Comparison of ENCODE assay signal across 8 mouse cellular contexts in genomic region chr17:73174083-73174562, GRCm38 (mm10).
DNase-seq lines count a peak whose midpoint lies in the region; ATAC-seq lines count a peak whose summit lies in the region.

No protein-coding gene starts in this region.

- ATAC-seq in midbrain, embryonic 14.5 days (ENCODE audit: low FRiP score, low TSS enrichment): no peak
- no peak; the same call in 1 of the 2 replicates for ATAC-seq in midbrain, embryonic 15.5 days (replicated peaks)
- peak; percentile 28; the same call in 1 of the 2 replicates for ATAC-seq in forebrain, embryonic 16.5 days
- peak; percentile 85 for ATAC-seq in hindbrain, embryonic 16.5 days
- no peak for ATAC-seq in liver, embryonic 13.5 days (ENCODE audit: low read depth)
- peak; percentile 90 for ATAC-seq in neutrophil, adult 5-6 weeks (ENCODE audit: extremely low read depth, insufficient number of reproducible peaks, low FRiP score, poor library complexity, severe bottlenecking)

- H3K4me1 ChIP-seq in midbrain, embryonic 14.5 days (ENCODE audit: control insufficient read depth, insufficient read depth, low read length): no peaks in the 10 kb centered on the region
- no peaks in the 10 kb centered on the region for H3K4me1 ChIP-seq in midbrain, embryonic 15.5 days
- H3K4me1 ChIP-seq in forebrain, embryonic 16.5 days (replicated peaks; ENCODE audit: control insufficient read depth, insufficient read depth, low read length): no peaks in the 10 kb centered on the region
- no peaks in the 10 kb centered on the region for H3K4me1 ChIP-seq in hindbrain, embryonic 16.5 days (ENCODE audit: control insufficient read depth, insufficient read depth, low read depth, low read length)
- no peaks in the 10 kb centered on the region for H3K4me1 ChIP-seq in liver, embryonic 13.5 days (replicated peaks)

- 71% methylated on average over 5 of the region's 5 CpGs for WGBS in midbrain, embryonic 14.5 days
- WGBS in midbrain, embryonic 15.5 days: 67% methylated on average over 5 of the region's 5 CpGs
- WGBS in forebrain, embryonic 16.5 days: 42% methylated on average over 5 of the region's 5 CpGs
- WGBS in hindbrain, embryonic 16.5 days: 66% methylated on average over 5 of the region's 5 CpGs
- 54% methylated on average over 5 of the region's 5 CpGs for WGBS in liver, embryonic 13.5 days (ENCODE audit: insufficient replicate concordance)

- H3K9ac ChIP-seq in midbrain, embryonic 14.5 days (replicated peaks; ENCODE audit: low read length): no peak overlapping the region
- no peak overlapping the region for H3K9ac ChIP-seq in midbrain, embryonic 15.5 days
- no peak overlapping the region for H3K9ac ChIP-seq in forebrain, embryonic 16.5 days (replicated peaks; ENCODE audit: low read depth, low read length)
- H3K9ac ChIP-seq in hindbrain, embryonic 16.5 days (ENCODE audit: low read depth, low read length): no peak overlapping the region
- H3K9ac ChIP-seq in liver, embryonic 13.5 days: no peak overlapping the region

- peaks cover 7% of the 10 kb centered on the region for H3K36me3 ChIP-seq in midbrain, embryonic 14.5 days (ENCODE audit: control insufficient read depth, insufficient read depth, low read length)
- H3K36me3 ChIP-seq in midbrain, embryonic 15.5 days (replicated peaks): no peaks in the 10 kb centered on the region
- no peaks in the 10 kb centered on the region for H3K36me3 ChIP-seq in forebrain, embryonic 16.5 days (ENCODE audit: control insufficient read depth, insufficient read depth)
- peaks cover 2% of the 10 kb centered on the region; the same call in 1 of the 2 replicates for H3K36me3 ChIP-seq in hindbrain, embryonic 16.5 days (ENCODE audit: control insufficient read depth, insufficient read depth, low read length)
- no peaks in the 10 kb centered on the region for H3K36me3 ChIP-seq in liver, embryonic 13.5 days

- peak; percentile 58 for DNase-seq in midbrain, embryonic 14.5 days
- DNase-seq in adrenal gland, adult 2 months: peak; percentile 63
- peak; percentile 18 for DNase-seq in liver, embryonic 13.5 days
- DNase-seq in thymus, postnatal 25 days: peak; percentile 76

- no peaks in the 10 kb centered on the region for H3K9me3 ChIP-seq in midbrain, embryonic 14.5 days (ENCODE audit: control insufficient read depth, low read length)
- no peaks in the 10 kb centered on the region for H3K9me3 ChIP-seq in midbrain, embryonic 15.5 days
- no peaks in the 10 kb centered on the region for H3K9me3 ChIP-seq in forebrain, embryonic 16.5 days (ENCODE audit: control insufficient read depth, low read length)
- no peaks in the 10 kb centered on the region for H3K9me3 ChIP-seq in hindbrain, embryonic 16.5 days (ENCODE audit: control insufficient read depth, low read length)
- no peaks in the 10 kb centered on the region for H3K9me3 ChIP-seq in liver, embryonic 13.5 days (replicated peaks)

- H3K4me3 ChIP-seq in midbrain, embryonic 14.5 days (replicated peaks; ENCODE audit: low read depth, low read length): no peak overlapping the region
- no peak overlapping the region for H3K4me3 ChIP-seq in midbrain, embryonic 15.5 days
- H3K4me3 ChIP-seq in forebrain, embryonic 16.5 days (replicated peaks; ENCODE audit: low read length): no peak overlapping the region
- no peak overlapping the region for H3K4me3 ChIP-seq in hindbrain, embryonic 16.5 days (ENCODE audit: low read length)
- H3K4me3 ChIP-seq in liver, embryonic 13.5 days (replicated peaks): no peak overlapping the region

- H3K27ac ChIP-seq in midbrain, embryonic 14.5 days (replicated peaks; ENCODE audit: low read depth, low read length): no peak overlapping the region
- no peak overlapping the region for H3K27ac ChIP-seq in midbrain, embryonic 15.5 days
- H3K27ac ChIP-seq in forebrain, embryonic 16.5 days (ENCODE audit: low read length): no peak overlapping the region
- no peak overlapping the region for H3K27ac ChIP-seq in hindbrain, embryonic 16.5 days (ENCODE audit: low read depth, low read length)
- H3K27ac ChIP-seq in liver, embryonic 13.5 days: no peak overlapping the region

- no peak overlapping the region for H3K4me2 ChIP-seq in midbrain, embryonic 14.5 days (ENCODE audit: low read length)
- H3K4me2 ChIP-seq in midbrain, embryonic 15.5 days: no peak overlapping the region
- H3K4me2 ChIP-seq in forebrain, embryonic 16.5 days (ENCODE audit: low read length): no peak overlapping the region
- no peak overlapping the region for H3K4me2 ChIP-seq in hindbrain, embryonic 16.5 days (ENCODE audit: low read length)
- no peak overlapping the region for H3K4me2 ChIP-seq in liver, embryonic 13.5 days

- H3K27me3 ChIP-seq in midbrain, embryonic 14.5 days (ENCODE audit: control insufficient read depth, insufficient read depth, low read length): no peaks in the 10 kb centered on the region
- no peaks in the 10 kb centered on the region for H3K27me3 ChIP-seq in midbrain, embryonic 15.5 days (replicated peaks)
- no peaks in the 10 kb centered on the region for H3K27me3 ChIP-seq in forebrain, embryonic 16.5 days (replicated peaks; ENCODE audit: control insufficient read depth, insufficient read depth, low read length)
- no peaks in the 10 kb centered on the region for H3K27me3 ChIP-seq in hindbrain, embryonic 16.5 days (replicated peaks; ENCODE audit: control insufficient read depth, insufficient read depth, low read length)
- H3K27me3 ChIP-seq in liver, embryonic 13.5 days: no peaks in the 10 kb centered on the region

Comparison
In these comparisons a context has a peak if more than half of its experiments do, and no peak if none do; other contexts are left out.
1. ATAC-seq: peak in forebrain, embryonic 16.5 days (single experiment), hindbrain, embryonic 16.5 days (single experiment) and neutrophil, adult 5-6 weeks (single experiment); none in midbrain, embryonic 14.5 days (single experiment), midbrain, embryonic 15.5 days (single experiment) and liver, embryonic 13.5 days (single experiment).
2. DNase-seq: peak in every context shown above with its lines; median percentile 76 in thymus, postnatal 25 days; 63 in adrenal gland, adult 2 months; 58 in midbrain, embryonic 14.5 days; 18 in liver, embryonic 13.5 days.